Mouse (Mus musculus) heart, postnatal 36 days (tissue): Measurements from ENCODE around the gene Nkx2-1. TPM values are rescaled to one million over a fixed set of nuclear protein-coding genes. Genes with fewer than 3 reads are reported as not detected.

Experiments used
- DNase-seq, 2 experiments: peaks; one replicate each; pipeline ENCODE4 v3.0.0; 2021 to 2022
- intact Hi-C: fragments of 180-260 bp; cut with DNase I; formaldehyde crosslinking; loops from one replicate; pipeline ENCODE4 v1.15.1; 2025
- total RNA-seq, 2 experiments: library from RNA; stranded (reverse); gene quantifications; 2 replicates each; pipeline ENCODE4 v1.2.3; 2021

The Nkx2-1 gene
- not detected for total RNA-seq

GRCm38 (mm10) chr12:56536884-56537265, at the start of gene Nkx2-1:
Gene Nkx2-1 (minus strand): TSS chr12:56536908.
- intact Hi-C loops = loop anchor here (10.0 kb wide), 1 partner anchor 292 kb away; no protein-coding TSS in a partner anchor
- no peak for DNase-seq

GRCm38 (mm10) chr12:56541068-56541467, 4.4 kb upstream of the Nkx2-1 start:
- DNase-seq = peak; percentile 53 to 67
- intact Hi-C loops = loop anchor here (5.0 kb wide), 1 partner anchor 484 kb away; no protein-coding TSS in a partner anchor

GRCm38 (mm10) chr12:56540591-56540990, 3.9 kb upstream of the Nkx2-1 start:
- DNase-seq = no peak
- intact Hi-C loops = loop anchor here (5.0 kb wide), 1 partner anchor 483 kb away; no protein-coding TSS in a partner anchor

GRCm38 (mm10) chr12:56538601-56539000, 1.9 kb upstream of the Nkx2-1 start:
- intact Hi-C loops = loop anchor here (10.0 kb wide), 1 partner anchor 294 kb away; no protein-coding TSS in a partner anchor
- no peak for DNase-seq

- intact Hi-C loops = loop anchor here (10.0 kb wide), 1 partner anchor 293 kb away; no protein-coding TSS in a partner anchor
Observed at GRCm38 (mm10) chr12:56537931-56538330, 1.2 kb upstream of the Nkx2-1 start.

GRCm38 (mm10) chr12:56537342-56537741, 634 bp upstream of the Nkx2-1 start:
- DNase-seq = no peak
- intact Hi-C loops = loop anchor here (10.0 kb wide), 1 partner anchor 293 kb away; no protein-coding TSS in a partner anchor

More at GRCm38 (mm10) chr12:56537931-56538330, 1.2 kb upstream of the Nkx2-1 start:
- no peak for DNase-seq

- intact Hi-C loops = loop anchor here (10.0 kb wide), 1 partner anchor 292 kb away; no protein-coding TSS in a partner anchor
- DNase-seq = no peak
Observed at GRCm38 (mm10) chr12:56536174-56536883, 379 bp downstream of the Nkx2-1 start.

GRCm38 (mm10) chr12:56535411-56536173, 1.1 kb downstream of the Nkx2-1 start:
- intact Hi-C loops = loop anchor here (10.0 kb wide), 1 partner anchor 291 kb away; no protein-coding TSS in a partner anchor
- DNase-seq = no peak

- DNase-seq = no peak
- intact Hi-C loops = loop anchor here (10.0 kb wide), 1 partner anchor 290 kb away; no protein-coding TSS in a partner anchor
Observed at GRCm38 (mm10) chr12:56534651-56535326, 1.9 kb downstream of the Nkx2-1 start.

- intact Hi-C loops = loop anchor here (10.0 kb wide), 1 partner anchor 289 kb away; no protein-coding TSS in a partner anchor
- no peak for DNase-seq
Observed at GRCm38 (mm10) chr12:56534311-56534650, 2.4 kb downstream of the Nkx2-1 start.

- intact Hi-C loops = loop anchor here (10.0 kb wide), 1 partner anchor 289 kb away; no protein-coding TSS in a partner anchor
- no peak for DNase-seq
Observed at GRCm38 (mm10) chr12:56533501-56534310, 3.0 kb downstream of the Nkx2-1 start.

GRCm38 (mm10) chr12:56532986-56533495, 3.7 kb downstream of the Nkx2-1 start:
- no peak for DNase-seq
- intact Hi-C loops = loop anchor here (10.0 kb wide), 1 partner anchor 288 kb away; no protein-coding TSS in a partner anchor

GRCm38 (mm10) chr12:56532142-56532541, 4.6 kb downstream of the Nkx2-1 start:
- intact Hi-C loops = loop anchor here (10.0 kb wide), 1 partner anchor 287 kb away; no protein-coding TSS in a partner anchor
- no peak for DNase-seq

GRCm38 (mm10) chr12:56531051-56531620, 5.6 kb downstream of the Nkx2-1 start:
- intact Hi-C loops = loop anchor here (10.0 kb wide), 1 partner anchor 286 kb away; no protein-coding TSS in a partner anchor
- no peak for DNase-seq

- no peak for DNase-seq
- intact Hi-C loops = loop anchor here (5.0 to 10.0 kb wide), 2 partner anchors 285 to 468 kb away; no protein-coding TSS in a partner anchor
Observed at GRCm38 (mm10) chr12:56529931-56530330, 6.8 kb downstream of the Nkx2-1 start.

GRCm38 (mm10) chr12:56528881-56529681, 7.6 kb downstream of the Nkx2-1 start:
- DNase-seq = no peak
- intact Hi-C loops = loop anchor here (5.0 kb wide), 1 partner anchor 467 kb away; no protein-coding TSS in a partner anchor

GRCm38 (mm10) chr12:56528034-56528570, 8.6 kb downstream of the Nkx2-1 start:
- intact Hi-C loops = loop anchor here (5.0 kb wide), 1 partner anchor 466 kb away; no protein-coding TSS in a partner anchor
- no peak for DNase-seq
